Mouse (Mus musculus) bone marrow macrophage, adult 2 months (primary cell): ENCODE measurements around the gene Ccdc142.

Experiments used
- CTCF ChIP-seq: IDR thresholded peaks from 2 replicates; pipeline ENCODE4 v1.5.1; 2012; ENCODE audit warnings: low read depth, mild to moderate bottlenecking, low read length, moderate library complexity
- POLR2A ChIP-seq: IDR thresholded peaks from 2 replicates; pipeline ENCODE4 v1.6.1; 2012; ENCODE audit warnings: mild to moderate bottlenecking, low read depth, low read length, borderline replicate concordance

- TF ChIP-seq CTCF (no peak), POLR2A (no peak)
Observed at GRCm38 (mm10) chr6:83070311-83071219, 30.8 kb upstream of the Ccdc142 start.
